Mouse (Mus musculus) adrenal gland (tissue): ENCODE data around the gene Gm21750.
"Not testable (repeated sequence)": the region's sequence is repeated elsewhere in the genome, so short reads cannot be mapped to it uniquely, and the experiment has no call there.

Experiments used
- intact Hi-C: fragments of 180-260 bp; cut with DNase I; formaldehyde crosslinking; loops from one replicate; pipeline ENCODE4 v1.15.1; 2025
- long read RNA-seq, 2 experiments: library from polyadenylated mRNA; unstranded; transcript quantifications; one replicate each; pipeline ENCODE4 v2.0.0; 2020; ENCODE audit warnings: borderline replicate concordance in 1 of 2; ENCODE audit not compliant: insufficient replicate concordance in 1 of 2

Gene Gm21750
- long read RNA-seq, experiment 1, result 0 reads
- long read RNA-seq, experiment 2, result 0 reads

DNA sequence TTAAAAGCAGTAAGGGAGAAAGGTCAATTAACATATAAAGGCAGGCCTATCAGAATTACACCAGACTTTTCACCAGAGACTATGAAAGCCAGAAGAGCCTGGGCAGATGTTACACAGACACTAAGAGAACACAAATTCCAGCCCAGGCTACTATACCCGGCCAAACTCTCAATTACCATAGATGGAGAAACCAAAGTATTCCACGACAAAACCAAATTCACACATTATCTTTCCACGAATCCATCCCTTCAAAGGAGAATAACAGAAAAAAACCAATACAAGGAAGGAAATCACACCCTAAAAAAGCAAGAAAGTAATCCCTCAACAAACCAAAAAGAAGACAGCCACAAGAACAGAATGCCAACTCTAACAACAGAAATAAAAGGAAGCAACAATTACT lies at the start of gene Gm21750:
Gm21750 (plus strand) TSS at position 301 of the 400 bp plus-strand sequence.
- intact Hi-C loops, result not testable (repeated sequence)

DNA sequence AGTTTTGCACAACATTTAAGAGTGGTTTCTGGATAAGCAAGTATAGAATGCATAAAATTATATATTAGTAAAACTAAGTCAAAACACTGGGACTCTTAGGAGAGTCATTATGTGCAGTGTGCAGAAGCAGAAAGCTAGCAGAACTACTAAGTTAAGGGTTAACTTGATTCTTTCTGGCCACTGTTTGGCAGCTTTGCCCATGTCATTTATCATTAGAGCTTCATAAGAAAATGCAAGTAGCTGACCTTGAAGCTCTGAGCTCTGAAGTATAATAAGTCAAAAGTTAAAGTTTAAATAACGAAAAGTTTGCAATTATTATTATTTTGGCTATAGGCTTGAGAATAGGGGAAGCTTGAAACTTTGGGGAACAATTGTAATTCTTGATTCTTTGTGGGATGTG lies 46.1 kb upstream of the Gm21750 start:
- intact Hi-C loops, result not testable (repeated sequence)

DNA sequence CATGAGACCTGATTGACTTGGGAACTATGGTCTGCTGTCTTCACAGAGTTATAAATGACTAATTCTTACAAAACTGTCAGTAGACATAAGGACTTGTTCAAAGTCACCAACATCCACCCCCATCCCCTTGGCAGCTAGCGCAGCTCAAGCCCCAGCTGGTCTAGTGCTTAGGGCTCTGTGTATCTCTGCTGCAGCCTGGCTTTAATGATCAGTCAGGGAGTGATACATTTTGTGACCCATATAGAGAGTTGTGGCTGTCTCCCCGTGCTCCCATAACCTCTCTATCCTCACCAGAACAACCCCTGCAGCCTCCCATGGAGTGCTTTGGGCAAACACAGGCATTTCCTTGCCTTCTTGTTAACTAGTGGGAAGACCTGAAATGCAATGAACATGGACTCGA lies 40.1 kb upstream of the Gm21750 start:
- intact Hi-C loops, result no loop called here

DNA sequence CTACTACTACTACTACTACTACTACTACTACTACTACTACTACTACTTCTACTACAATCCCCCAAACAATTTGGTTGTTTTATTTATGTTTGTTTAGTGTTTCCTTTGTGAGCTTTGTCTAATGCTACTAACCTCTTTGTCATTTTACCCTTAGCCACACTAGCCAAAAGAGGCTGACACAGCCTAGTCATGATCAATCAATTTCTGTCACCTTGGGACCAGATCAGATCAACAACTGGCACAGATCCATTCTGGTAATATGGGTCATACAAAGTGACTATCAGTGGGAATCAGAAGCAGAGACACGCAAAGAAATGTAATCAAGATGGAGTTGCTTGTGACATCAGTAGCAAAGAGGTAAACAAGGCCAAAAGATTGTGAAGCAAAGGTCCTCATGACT lies 38.0 kb upstream of the Gm21750 start:
- intact Hi-C loops, result no loop called here

DNA sequence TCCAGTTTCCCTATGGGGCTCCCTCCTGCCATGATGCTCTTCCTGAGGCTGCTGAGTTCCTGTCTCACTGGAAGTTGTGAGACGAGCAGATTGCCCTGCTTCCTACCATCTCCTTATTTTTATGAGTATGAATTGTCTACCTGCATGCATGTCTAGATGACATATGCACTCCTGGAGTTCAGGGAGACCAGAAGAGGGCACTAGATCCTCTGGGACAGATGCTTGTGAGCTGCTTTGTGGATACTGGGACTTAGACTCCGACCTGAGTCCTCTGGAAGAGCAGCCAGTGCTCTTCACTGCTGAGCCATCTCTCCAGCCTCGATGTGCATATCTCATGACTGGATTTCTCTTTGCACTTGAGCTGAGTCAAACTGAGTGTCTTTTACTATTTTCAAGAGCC lies 35.6 kb upstream of the Gm21750 start:
- intact Hi-C loops, result no loop called here

DNA sequence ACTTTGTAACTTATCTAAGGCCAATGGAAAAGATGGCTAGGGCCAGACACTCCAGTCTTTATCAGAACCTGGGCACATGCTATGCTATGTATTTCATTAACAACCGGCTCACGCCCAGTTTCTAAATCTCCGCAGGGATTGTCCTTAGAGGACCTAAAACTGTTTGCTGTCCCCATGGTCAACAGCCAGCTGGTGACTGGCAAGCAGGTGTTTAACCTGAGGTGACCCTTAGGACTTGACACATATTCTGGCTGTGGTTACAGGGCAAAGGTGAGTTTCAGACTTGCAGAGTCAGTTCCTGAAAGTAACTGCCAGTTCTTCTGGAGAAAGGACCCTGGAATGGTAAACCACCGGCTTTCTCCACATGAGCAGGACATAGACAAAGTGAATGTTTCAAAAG lies 29.5 kb upstream of the Gm21750 start:
- intact Hi-C loops, result no loop called here

DNA sequence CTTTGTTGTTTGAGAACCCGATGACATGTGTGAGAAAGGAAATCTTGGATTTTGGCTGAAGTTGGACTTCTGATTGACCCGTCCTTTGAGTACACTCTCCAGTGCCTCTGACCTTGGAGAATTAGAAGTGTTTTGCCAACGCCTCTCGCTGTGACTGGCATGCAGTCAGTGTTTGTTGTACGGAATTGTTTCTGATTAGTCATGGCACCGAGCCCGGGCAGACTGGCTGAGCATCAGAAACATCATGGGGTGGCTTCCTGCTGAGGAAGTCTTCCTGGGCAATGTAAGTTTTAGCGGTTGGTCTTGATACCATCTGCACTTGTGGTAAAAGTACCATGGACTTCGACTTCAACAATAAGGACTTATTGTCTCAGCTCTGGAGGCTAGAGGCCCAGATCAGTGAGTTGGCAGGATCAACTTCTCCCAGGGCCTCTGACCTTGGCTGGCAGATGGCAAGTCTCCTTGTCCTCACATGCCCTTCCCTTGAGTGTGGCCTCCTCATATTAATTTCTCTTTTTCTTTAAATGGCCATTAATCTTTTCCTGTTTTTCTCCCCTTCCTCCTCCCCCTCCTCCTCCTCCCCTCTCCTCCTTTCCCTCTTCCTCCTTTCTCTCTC lies 28.3 kb upstream of the Gm21750 start:
- intact Hi-C loops, result no loop called here

DNA sequence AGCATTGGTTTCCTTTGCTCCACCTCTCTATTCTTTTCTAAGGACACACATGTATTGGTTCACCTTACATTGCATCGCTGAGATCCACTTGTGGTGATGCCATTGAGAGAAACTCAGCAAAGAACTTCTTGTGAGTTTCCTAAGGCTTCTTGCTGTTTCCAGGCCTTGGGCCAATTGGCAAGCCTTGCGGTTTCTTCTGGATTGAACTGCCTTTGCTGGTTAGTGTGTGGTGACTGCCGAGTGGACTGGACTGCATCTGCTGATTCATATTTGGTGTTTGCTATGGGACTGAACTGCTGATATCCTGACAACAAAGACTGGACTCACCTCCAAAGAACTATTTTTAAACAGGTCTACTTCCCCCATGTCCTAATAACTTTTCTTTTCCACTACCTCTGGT lies 26.7 kb upstream of the Gm21750 start:
- intact Hi-C loops, result no loop called here

DNA sequence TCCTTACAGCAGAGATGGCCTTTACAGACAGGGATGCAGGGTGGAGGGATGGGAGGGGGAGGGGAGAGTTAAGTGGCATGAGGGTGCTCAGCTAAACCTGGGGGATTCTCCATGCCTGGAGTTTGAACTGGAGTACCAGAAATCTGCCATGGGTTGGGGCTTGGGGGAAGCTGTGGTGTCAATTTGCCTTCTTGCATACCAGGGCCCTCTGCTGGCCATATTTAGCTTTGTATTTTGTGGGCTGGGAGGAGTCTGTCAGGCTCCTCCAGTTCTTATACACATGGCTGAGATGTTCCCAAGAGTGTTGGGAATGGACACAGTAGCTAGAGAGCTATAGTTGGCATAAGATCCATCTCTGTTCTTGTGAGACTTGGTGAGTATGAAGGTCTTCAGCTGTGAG lies 23.6 kb upstream of the Gm21750 start:
- intact Hi-C loops, result loop anchor here (2.0 kb wide), 1 partner anchor 67 kb away; no protein-coding TSS in a partner anchor

DNA sequence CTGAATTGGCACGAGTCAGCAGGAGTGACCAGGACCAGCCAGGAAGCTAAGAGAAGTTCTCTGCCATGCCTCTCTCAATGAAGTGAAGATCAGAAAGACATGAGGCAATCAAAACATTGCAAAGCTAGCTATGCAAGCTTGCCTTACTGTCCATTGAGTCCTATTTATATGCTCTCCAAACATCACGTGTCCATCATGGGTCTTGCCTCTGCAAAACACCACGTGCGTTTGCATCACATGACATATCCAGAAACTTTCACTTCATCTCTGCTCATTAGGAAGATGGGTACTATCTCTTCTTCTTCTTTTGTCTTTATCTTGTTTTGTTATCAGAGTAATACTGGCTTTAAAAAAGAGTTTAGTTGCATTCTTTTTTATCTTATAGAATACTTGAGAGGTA lies 10.8 kb upstream of the Gm21750 start:
- intact Hi-C loops, result no loop called here

DNA sequence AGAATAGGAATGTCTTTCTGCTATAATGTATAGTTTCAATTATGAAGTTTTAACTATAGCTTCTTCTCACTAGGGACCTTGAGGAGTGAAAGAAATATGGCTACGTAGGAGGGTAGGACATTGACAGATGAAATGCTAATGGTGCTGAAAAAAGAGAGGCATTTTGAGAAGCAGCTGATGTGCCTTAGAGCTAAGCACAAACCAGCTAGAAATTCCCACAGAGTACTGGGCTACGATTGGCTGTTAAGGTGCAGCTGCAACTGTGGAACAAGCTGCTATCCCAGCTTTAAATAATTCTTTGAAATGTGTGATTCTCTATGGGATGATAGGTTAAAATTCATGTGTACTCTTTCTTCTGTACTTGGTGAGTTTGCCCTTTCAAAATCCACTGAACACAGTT lies 9.1 kb downstream of the Gm21750 start:
- intact Hi-C loops, result no loop called here

DNA sequence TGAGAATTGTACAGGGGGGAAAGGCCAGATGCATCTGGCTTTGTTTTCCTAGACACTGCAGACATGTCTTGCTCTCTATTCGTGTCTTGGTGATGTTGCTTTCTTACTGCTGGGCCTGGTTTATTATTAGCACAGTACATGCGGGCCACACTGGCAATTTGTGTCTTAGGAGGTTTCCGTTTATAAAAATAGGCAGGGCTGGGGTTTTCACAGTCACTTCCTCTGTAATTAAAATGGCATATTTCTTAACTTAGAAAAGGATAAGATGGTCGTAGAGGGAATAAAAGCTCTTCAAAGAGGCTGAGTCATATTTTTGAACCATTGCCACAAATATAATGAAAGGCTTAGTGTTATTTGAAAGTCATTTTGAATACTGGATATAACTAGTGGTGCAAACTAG lies 26.7 kb downstream of the Gm21750 start:
- intact Hi-C loops, result no loop called here

DNA sequence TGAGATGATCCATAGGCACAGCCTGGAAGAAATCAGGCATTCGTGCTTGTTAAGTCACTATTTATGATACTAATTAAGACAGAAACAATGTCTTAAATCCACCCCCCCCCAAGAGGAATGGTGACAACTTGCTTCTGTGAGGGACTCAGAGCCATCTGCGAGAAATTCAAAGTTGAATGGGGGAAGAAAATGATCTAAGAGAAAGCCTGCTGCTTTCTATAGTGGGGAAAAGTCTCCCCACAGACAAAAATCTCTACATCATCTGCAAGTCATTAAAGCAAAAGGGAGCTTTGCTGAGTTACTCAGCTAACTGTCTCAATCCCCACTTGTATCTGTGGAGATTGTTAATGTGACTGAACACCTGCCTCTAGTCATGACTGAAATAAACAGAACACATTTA lies 27.4 kb downstream of the Gm21750 start:
- intact Hi-C loops, result no loop called here

DNA sequence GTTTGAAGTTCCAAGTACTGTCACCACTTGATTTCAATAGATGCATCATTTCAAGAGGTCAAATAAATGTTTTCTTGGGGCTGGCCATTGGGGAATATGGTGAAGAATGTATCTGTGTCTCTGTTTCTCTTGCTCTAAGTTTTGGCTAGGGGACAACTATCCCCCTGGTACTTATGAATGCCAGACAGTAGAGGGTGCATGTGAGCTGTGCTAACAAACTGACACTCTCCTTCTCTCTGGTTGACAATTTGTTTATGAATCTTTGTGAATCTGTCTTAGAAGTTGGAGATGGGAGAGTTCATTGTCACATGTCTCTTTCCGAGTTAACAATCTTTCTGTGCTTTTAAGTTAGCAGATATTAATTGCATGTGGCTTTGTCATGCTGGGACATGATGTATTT lies 39.2 kb downstream of the Gm21750 start:
- intact Hi-C loops, result no loop called here

DNA sequence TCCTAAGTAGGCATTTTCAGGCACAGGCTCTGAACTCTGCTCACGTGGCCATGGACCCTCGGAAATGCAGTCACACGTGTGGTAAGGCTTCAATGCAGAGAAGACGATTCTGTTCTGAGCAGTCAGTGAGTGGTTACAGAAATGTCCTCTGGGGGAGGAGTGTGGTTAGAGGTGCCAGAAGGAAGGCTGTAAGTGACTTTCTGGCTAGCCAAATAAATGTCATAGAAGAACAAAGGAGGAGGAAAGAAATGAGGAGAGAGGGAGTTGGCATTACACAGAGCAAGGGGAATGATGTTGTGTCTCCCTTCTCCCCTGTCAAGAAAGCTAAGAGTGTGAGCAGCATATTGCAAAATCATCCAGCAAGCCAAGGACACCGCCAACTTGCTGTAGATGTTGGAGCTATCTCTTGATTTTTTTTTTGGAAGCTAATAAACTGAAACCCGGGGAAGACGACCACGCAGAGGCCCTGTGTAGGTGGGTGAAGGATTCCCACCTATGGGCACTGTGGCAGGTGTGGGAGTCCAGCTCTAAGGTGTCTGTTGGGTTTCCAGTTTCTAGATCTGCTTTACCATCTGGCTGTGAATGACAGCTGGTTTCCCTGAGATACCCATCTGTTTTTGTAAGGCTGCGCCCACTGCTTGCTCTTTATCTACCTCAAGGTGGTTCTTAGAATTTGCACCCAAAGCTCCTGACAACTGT lies 48.5 kb downstream of the Gm21750 start:
- intact Hi-C loops, result no loop called here
